In the genomic region with DNA sequence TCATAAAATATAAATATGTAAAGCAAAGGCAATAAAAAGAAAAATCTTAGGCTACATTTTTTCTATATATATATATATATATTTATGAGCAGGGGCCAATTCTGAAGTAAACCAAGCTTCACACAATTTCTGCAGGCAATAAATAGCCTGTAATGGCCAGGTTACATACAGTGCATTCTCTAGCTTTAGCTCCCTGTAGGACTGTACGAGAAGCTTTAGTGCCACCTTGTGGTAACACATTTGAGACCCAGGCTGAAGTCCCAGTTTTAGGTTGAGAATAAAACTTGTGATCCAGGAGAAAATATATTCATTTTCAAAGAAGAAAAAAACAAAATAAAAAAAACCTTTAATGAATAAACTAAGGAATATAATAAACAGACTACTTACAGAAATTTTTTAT, we compare ENCODE assay signal across 10 mouse cellular contexts. TPM values are rescaled to one million over a fixed set of nuclear protein-coding genes. Genes with fewer than 3 reads are reported as not detected.
A peak's percentile ranks its signal among the peaks of the same experiment; 100 is the strongest.
DNase-seq lines count a peak whose midpoint lies in the region; ATAC-seq lines count a peak whose summit lies in the region.
"Had no signal": no experiment of that assay in that cellular context is flagged by ENCODE, and none has a peak within 500 bp of the region (broad histone marks: within the 10 kb centered on the region; RNA-seq: fewer than 3 reads in every experiment).

No protein-coding gene starts in this region.

- H3K27ac ChIP-seq in kidney, embryonic 15.5 days = no peak overlapping the region
- H3K27ac ChIP-seq: embryonic facial prominence, embryonic 13.5 days; liver, embryonic 15.5 days had no signal

- H3K27me3 ChIP-seq in kidney, embryonic 15.5 days = no peaks in the 10 kb centered on the region
- H3K27me3 ChIP-seq: embryonic facial prominence, embryonic 13.5 days; liver, embryonic 15.5 days had no signal

- H3K36me3 ChIP-seq in kidney, embryonic 15.5 days = no peaks in the 10 kb centered on the region
- H3K36me3 ChIP-seq: embryonic facial prominence, embryonic 13.5 days; liver, embryonic 15.5 days had no signal

- WGBS in kidney, embryonic 15.5 days = 10% methylated on average over 1 of the region's 1 CpGs

- no peak overlapping the region for H3K4me2 ChIP-seq in kidney, embryonic 15.5 days
- H3K4me2 ChIP-seq: embryonic facial prominence, embryonic 13.5 days; liver, embryonic 15.5 days had no signal

- no peak overlapping the region for H3K4me3 ChIP-seq in kidney, embryonic 15.5 days (replicated peaks)
- H3K4me3 ChIP-seq: embryonic facial prominence, embryonic 13.5 days; liver, embryonic 15.5 days had no signal

- ATAC-seq in kidney, embryonic 15.5 days (replicated peaks; ENCODE audit: low FRiP score) = 0 out of 2 replicates have a peak, but pooled peaks have one; percentile 56

- no peak overlapping the region for H3K9ac ChIP-seq in kidney, embryonic 15.5 days
- H3K9ac ChIP-seq: embryonic facial prominence, embryonic 13.5 days; liver, embryonic 15.5 days had no signal

- peak; percentile 22 for DNase-seq in left cerebral cortex, adult 11 months (ENCODE audit: low spot score)
- DNase-seq in left cerebral cortex, postnatal 36 days (ENCODE audit: low spot score in 2 of 2) = no peak
- DNase-seq in R1 (ENCODE audit: low read depth, low spot score) = peak; percentile 46
- peak; percentile 4 for DNase-seq in fibroblast of lung, adult 2 months (ENCODE audit: low read depth)
- peak; percentile 59 for DNase-seq in mesoderm, embryonic 11.5 days (ENCODE audit: low read depth, low spot score)
- no peak for DNase-seq in spleen, postnatal 14 days (ENCODE audit: low spot score in 2 of 2)
- DNase-seq in urinary bladder, adult 18-20 months (ENCODE audit: low spot score in 2 of 2) = no peak

- intact Hi-C loops in left cerebral cortex, postnatal 36 days (cut with DNase I) = loop anchor here (10.0 kb wide), 2 partner anchors 319 to 399 kb away; no protein-coding TSS in a partner anchor

- no peaks in the 10 kb centered on the region for H3K4me1 ChIP-seq in kidney, embryonic 15.5 days

- no peaks in the 10 kb centered on the region for H3K9me3 ChIP-seq in kidney, embryonic 15.5 days (replicated peaks)
- H3K9me3 ChIP-seq: embryonic facial prominence, embryonic 13.5 days; liver, embryonic 15.5 days had no signal

RNA-seq across cellular contexts. Expression of a gene that starts 36.9 kb away (rescaled TPM):
- total RNA-seq in left cerebral cortex, postnatal 36 days (2021) = 1 to 10 TPM in 1 of 2 experiments, under 1 TPM in 1; 1.00 to 1.7 TPM
- polyA plus RNA-seq in kidney, embryonic 15.5 days (2015; fragmentation: Nextera tagmentation; extraction: Ambion mirVana) = 4.5 and 4.6 TPM in 2 replicates

Comparison
In these comparisons a context has a peak if more than half of its experiments do, and no peak if none do; other contexts are left out.
1. DNase-seq: peak in left cerebral cortex, adult 11 months (single experiment), R1 (single experiment), fibroblast of lung, adult 2 months (single experiment) and mesoderm, embryonic 11.5 days (single experiment); none in left cerebral cortex, postnatal 36 days (0 of 2), spleen, postnatal 14 days (0 of 2) and urinary bladder, adult 18-20 months (0 of 2).